Mouse (Mus musculus): ENCODE measurements around the gene Ppp1r27.
A peak's percentile ranks its signal among the peaks of the same experiment; 100 is the strongest.
"Not testable (repeated sequence)": the region's sequence is repeated elsewhere in the genome, so short reads cannot be mapped to it uniquely, and the experiment has no call there.

Gene Ppp1r27

GRCm38 (mm10) chr11:120550810-120551440, at the start of gene Ppp1r27:
Ppp1r27 (minus strand) TSS chr11:120551132.
- DNase-seq: no peak

GRCm38 (mm10) chr11:120600716-120601115, 49.8 kb upstream of the Ppp1r27 start:
- DNase-seq: no peak

- DNase-seq: no peak
Measured at GRCm38 (mm10) chr11:120598990-120599549, 48.1 kb upstream of the Ppp1r27 start.

GRCm38 (mm10) chr11:120598283-120598989, 47.5 kb upstream of the Ppp1r27 start, which contains the start of the genes Alyref and Anapc11:
Alyref (minus strand) TSS chr11:120598365.
Anapc11 (plus strand) TSS chr11:120598421.
- peak; percentile 95 for DNase-seq

- no peak for DNase-seq
Measured at GRCm38 (mm10) chr11:120597240-120598235, 46.6 kb upstream of the Ppp1r27 start.

- no peak for DNase-seq
Measured at GRCm38 (mm10) chr11:120588531-120588930, 37.6 kb upstream of the Ppp1r27 start.

- no peak for DNase-seq
Measured at GRCm38 (mm10) chr11:120583937-120584336, 33.0 kb upstream of the Ppp1r27 start.

GRCm38 (mm10) chr11:120582982-120583293, 32.0 kb upstream of the Ppp1r27 start:
- DNase-seq: not testable (repeated sequence)

- peak; percentile 67 for DNase-seq
Measured at GRCm38 (mm10) chr11:120582268-120582981, 31.5 kb upstream of the Ppp1r27 start.

- DNase-seq: peak; percentile 92
Measured at GRCm38 (mm10) chr11:120581490-120582267, 30.7 kb upstream of the Ppp1r27 start, which contains the start of gene Arhgdia. Arhgdia (minus strand) TSS chr11:120581624.

GRCm38 (mm10) chr11:120580871-120581331, 30.0 kb upstream of the Ppp1r27 start:
- DNase-seq: peak; percentile 59

- DNase-seq: peak; percentile 40
Measured at GRCm38 (mm10) chr11:120580190-120580589, 29.3 kb upstream of the Ppp1r27 start.

- DNase-seq: peak; percentile 85
Measured at GRCm38 (mm10) chr11:120579316-120580107, 28.6 kb upstream of the Ppp1r27 start.

GRCm38 (mm10) chr11:120578694-120579243, 27.8 kb upstream of the Ppp1r27 start:
- no peak for DNase-seq

GRCm38 (mm10) chr11:120578024-120578693, 27.2 kb upstream of the Ppp1r27 start:
- no peak for DNase-seq

GRCm38 (mm10) chr11:120577211-120578023, 26.5 kb upstream of the Ppp1r27 start:
- peak; percentile 28 for DNase-seq

GRCm38 (mm10) chr11:120576365-120576981, 25.5 kb upstream of the Ppp1r27 start:
- no peak for DNase-seq

- DNase-seq: no peak
Measured at GRCm38 (mm10) chr11:120575940-120576339, 25.0 kb upstream of the Ppp1r27 start.

Measured in lung, postnatal 10 days (tissue).